Mouse (Mus musculus): ENCODE data around the gene Acvr1c. TPM values are rescaled to one million over a fixed set of nuclear protein-coding genes. Genes with fewer than 3 reads are reported as not detected.

Acvr1c gene
- polyA plus RNA-seq, 1 experiment = not detected

GRCm38 (mm10) chr2:58309695-58310094 lies 48.0 kb downstream of the Acvr1c start:
- H3K4me3 ChIP-seq (ENCODE audit: insufficient read depth, low read depth, low read length) = no peak overlapping the region
- TF ChIP-seq CTCF (IDR thresholded peaks at IDR 0.05; ENCODE audit: insufficient read depth, low read depth, low read length) (no peak), POLR2A (IDR thresholded peaks at IDR 0.05; ENCODE audit: insufficient read depth, low read depth, low read length) (no peak)
- H3K27ac ChIP-seq (ENCODE audit: insufficient read depth, low read depth, low read length) = no peak overlapping the region
- 71% methylated on average over 3 of the region's 3 CpGs for WGBS
- no peaks in the 10 kb centered on the region for H3K4me1 ChIP-seq (ENCODE audit: control insufficient read depth, insufficient read depth, low read length)

GRCm38 (mm10) chr2:58304450-58304849 lies 53.2 kb downstream of the Acvr1c start:
- H3K4me3 ChIP-seq (ENCODE audit: insufficient read depth, low read depth, low read length) = no peak overlapping the region
- no peaks in the 10 kb centered on the region for H3K4me1 ChIP-seq (ENCODE audit: control insufficient read depth, insufficient read depth, low read length)
- no peak overlapping the region for H3K27ac ChIP-seq (ENCODE audit: insufficient read depth, low read depth, low read length)
- 82% methylated on average over 3 of the region's 3 CpGs for whole genome bisulfite sequencing
- TF ChIP-seq CTCF (IDR thresholded peaks at IDR 0.05; ENCODE audit: insufficient read depth, low read depth, low read length) = no peak
- no peak for TF ChIP-seq POLR2A (IDR thresholded peaks at IDR 0.05; ENCODE audit: insufficient read depth, low read depth, low read length)

GRCm38 (mm10) chr2:58289759-58290431 lies 67.8 kb downstream of the Acvr1c start:
- no peak for TF ChIP-seq POLR2A (IDR thresholded peaks at IDR 0.05; ENCODE audit: insufficient read depth, low read depth, low read length)
- TF ChIP-seq CTCF (IDR thresholded peaks at IDR 0.05; ENCODE audit: insufficient read depth, low read depth, low read length) = no peak
- H3K4me1 ChIP-seq (ENCODE audit: control insufficient read depth, insufficient read depth, low read length) = peaks cover 4% of the 10 kb centered on the region; the same call in 1 of the 2 replicates
- 35% methylated on average over 9 of the region's 9 CpGs for WGBS
- H3K27ac ChIP-seq (ENCODE audit: insufficient read depth, low read depth, low read length) = peak overlapping the region; percentile 31; the same call in 1 of the 2 replicates
- H3K4me3 ChIP-seq (ENCODE audit: insufficient read depth, low read depth, low read length) = no peak overlapping the region

GRCm38 (mm10) chr2:58289331-58289730 lies 68.4 kb downstream of the Acvr1c start:
- Histone ChIP-seq H3K27ac (ENCODE audit: insufficient read depth, low read depth, low read length) (peak overlapping the region; percentile 31; the same call in 1 of the 2 replicates), H3K4me3 (ENCODE audit: insufficient read depth, low read depth, low read length) (no peak overlapping the region), H3K4me1 (ENCODE audit: control insufficient read depth, insufficient read depth, low read length) (peaks cover 4% of the 10 kb centered on the region; the same call in 1 of the 2 replicates)
- TF ChIP-seq POLR2A (IDR thresholded peaks at IDR 0.05; ENCODE audit: insufficient read depth, low read depth, low read length) (no peak), CTCF (IDR thresholded peaks at IDR 0.05; ENCODE audit: insufficient read depth, low read depth, low read length) (no peak)
- WGBS = 34% methylated on average over 6 of the region's 6 CpGs

GRCm38 (mm10) chr2:58282259-58282910 lies 75.3 kb downstream of the Acvr1c start:
- TF ChIP-seq POLR2A (IDR thresholded peaks at IDR 0.05; ENCODE audit: insufficient read depth, low read depth, low read length) (no peak), CTCF (IDR thresholded peaks at IDR 0.05; ENCODE audit: insufficient read depth, low read depth, low read length) (no peak)
- H3K4me1 ChIP-seq (ENCODE audit: control insufficient read depth, insufficient read depth, low read length) = no peaks in the 10 kb centered on the region
- 65% methylated on average over 8 of the region's 8 CpGs for WGBS
- H3K27ac ChIP-seq (ENCODE audit: insufficient read depth, low read depth, low read length) = no peak overlapping the region
- no peak overlapping the region for H3K4me3 ChIP-seq (ENCODE audit: insufficient read depth, low read depth, low read length)

- Histone ChIP-seq H3K4me3 (ENCODE audit: insufficient read depth, low read depth, low read length) (no peak overlapping the region), H3K27ac (ENCODE audit: insufficient read depth, low read depth, low read length) (no peak overlapping the region), H3K4me1 (ENCODE audit: control insufficient read depth, insufficient read depth, low read length) (no peaks in the 10 kb centered on the region)
- WGBS = 55% methylated on average over 3 of the region's 3 CpGs
- no peak for TF ChIP-seq POLR2A (IDR thresholded peaks at IDR 0.05; ENCODE audit: insufficient read depth, low read depth, low read length)
- no peak for TF ChIP-seq CTCF (IDR thresholded peaks at IDR 0.05; ENCODE audit: insufficient read depth, low read depth, low read length)
Observed at GRCm38 (mm10) chr2:58281046-58281445, 76.6 kb downstream of the Acvr1c start.

- Histone ChIP-seq H3K4me3 (ENCODE audit: insufficient read depth, low read depth, low read length) (no peak overlapping the region), H3K27ac (ENCODE audit: insufficient read depth, low read depth, low read length) (no peak overlapping the region), H3K4me1 (ENCODE audit: control insufficient read depth, insufficient read depth, low read length) (peaks cover 2% of the 10 kb centered on the region; the same call in 1 of the 2 replicates)
- 96% methylated on average over 5 of the region's 5 CpGs for WGBS
- TF ChIP-seq POLR2A (IDR thresholded peaks at IDR 0.05; ENCODE audit: insufficient read depth, low read depth, low read length) (no peak), CTCF (IDR thresholded peaks at IDR 0.05; ENCODE audit: insufficient read depth, low read depth, low read length) (no peak)
Observed at GRCm38 (mm10) chr2:58279163-58279562, 78.5 kb downstream of the Acvr1c start.

GRCm38 (mm10) chr2:58276454-58276853 lies 81.2 kb downstream of the Acvr1c start:
- TF ChIP-seq CTCF (IDR thresholded peaks at IDR 0.05; ENCODE audit: insufficient read depth, low read depth, low read length) (no peak), POLR2A (IDR thresholded peaks at IDR 0.05; ENCODE audit: insufficient read depth, low read depth, low read length) (no peak)
- Histone ChIP-seq H3K4me1 (ENCODE audit: control insufficient read depth, insufficient read depth, low read length) (peaks cover 2% of the 10 kb centered on the region; the same call in 1 of the 2 replicates), H3K27ac (ENCODE audit: insufficient read depth, low read depth, low read length) (no peak overlapping the region), H3K4me3 (ENCODE audit: insufficient read depth, low read depth, low read length) (no peak overlapping the region)
- 91% methylated on average over 7 of the region's 7 CpGs for WGBS

GRCm38 (mm10) chr2:58240639-58241038 lies 117.1 kb downstream of the Acvr1c start:
- Histone ChIP-seq H3K4me3 (ENCODE audit: insufficient read depth, low read depth, low read length) (no peak overlapping the region), H3K27ac (ENCODE audit: insufficient read depth, low read depth, low read length) (no peak overlapping the region), H3K4me1 (ENCODE audit: control insufficient read depth, insufficient read depth, low read length) (no peaks in the 10 kb centered on the region)
- WGBS = 42% methylated on average over 4 of the region's 4 CpGs
- TF ChIP-seq POLR2A (IDR thresholded peaks at IDR 0.05; ENCODE audit: insufficient read depth, low read depth, low read length) (no peak), CTCF (IDR thresholded peaks at IDR 0.05; ENCODE audit: insufficient read depth, low read depth, low read length) (no peak)

Data from olfactory bulb, adult 2 months (tissue).